ENCODE assay signal across 9 mouse cellular contexts in the genomic region with DNA sequence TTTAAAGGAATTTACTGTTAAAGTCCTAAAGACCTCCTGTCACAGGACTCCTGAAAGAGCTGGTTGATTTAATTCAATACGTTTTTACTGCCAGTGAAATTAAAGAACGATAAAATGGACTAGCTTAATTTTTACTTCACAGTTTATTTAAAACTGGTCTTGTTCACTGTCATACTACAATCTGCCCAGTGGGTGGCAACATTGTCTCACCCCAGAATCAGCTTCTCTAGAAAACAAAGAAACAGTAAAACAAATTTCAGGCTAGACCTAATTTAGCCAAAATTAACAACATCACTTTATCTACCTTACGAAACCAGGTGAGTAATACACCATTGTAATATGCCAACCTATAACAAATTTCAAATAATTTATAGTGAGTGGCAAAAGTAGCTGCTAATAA. TPM values are rescaled to one million over a fixed set of nuclear protein-coding genes. Genes with fewer than 3 reads are reported as not detected.
DNase-seq lines count a peak whose midpoint lies in the region; ATAC-seq and TF ChIP-seq lines count a peak whose summit lies in the region.
"Had no signal": no experiment of that assay in that cellular context is flagged by ENCODE, and none has a peak within 500 bp of the region (broad histone marks: within the 10 kb centered on the region; RNA-seq: fewer than 3 reads in every experiment).

No protein-coding gene starts in this region.

- DNase-seq in kidney, adult 9 months: peak; percentile 37
- DNase-seq in B cell, adult 2 months: peak; percentile 51 to 52
- peak; percentile 20 for DNase-seq in embryonic facial prominence, embryonic 10.5 days (ENCODE audit: low spot score)
- DNase-seq in natural killer cell, adult 2 months (ENCODE audit: low spot score in 2 of 2): no peak

- 13% methylated on average over 3 of the region's 3 CpGs for WGBS in kidney, embryonic 14.5 days
- WGBS in embryonic facial prominence, embryonic 10.5 days: 29% methylated on average over 3 of the region's 3 CpGs
- WGBS in neural tube, embryonic 14.5 days: 16% methylated on average over 3 of the region's 3 CpGs

- H3K9me3 ChIP-seq in kidney, embryonic 14.5 days (ENCODE audit: control insufficient read depth, low read length): peaks cover 3% of the 10 kb centered on the region; the same call in 1 of the 2 replicates
- peaks cover 1% of the 10 kb centered on the region; the same call in 1 of the 2 replicates for H3K9me3 ChIP-seq in E14TG2a.4 (ENCODE audit: low read length)
- no peaks in the 10 kb centered on the region for H3K9me3 ChIP-seq in embryonic facial prominence, embryonic 10.5 days
- no peaks in the 10 kb centered on the region for H3K9me3 ChIP-seq in neural tube, embryonic 14.5 days (ENCODE audit: control insufficient read depth, low read length)
- H3K9me3 ChIP-seq: limb, embryonic 12.5 days had no signal

- no peaks in the 10 kb centered on the region for H3K36me3 ChIP-seq in kidney, embryonic 14.5 days (ENCODE audit: control insufficient read depth, insufficient read depth, low read length)
- no peaks in the 10 kb centered on the region for H3K36me3 ChIP-seq in E14TG2a.4 (ENCODE audit: insufficient read depth, low read length)
- no peaks in the 10 kb centered on the region for H3K36me3 ChIP-seq in embryonic facial prominence, embryonic 10.5 days (replicated peaks)
- H3K36me3 ChIP-seq in neural tube, embryonic 14.5 days (ENCODE audit: control insufficient read depth, insufficient read depth, low read length): no peaks in the 10 kb centered on the region
- H3K36me3 ChIP-seq: limb, embryonic 12.5 days had no signal

- H3K27me3 ChIP-seq in kidney, embryonic 14.5 days (ENCODE audit: control insufficient read depth, insufficient read depth, low read length): no peaks in the 10 kb centered on the region
- H3K27me3 ChIP-seq in E14TG2a.4 (ENCODE audit: insufficient read depth, low read length): no peaks in the 10 kb centered on the region
- H3K27me3 ChIP-seq in embryonic facial prominence, embryonic 10.5 days (replicated peaks; ENCODE audit: low read depth, poor library complexity, severe bottlenecking): no peaks in the 10 kb centered on the region
- H3K27me3 ChIP-seq in neural tube, embryonic 14.5 days (ENCODE audit: control insufficient read depth, insufficient read depth, low read length): no peaks in the 10 kb centered on the region
- H3K27me3 ChIP-seq: limb, embryonic 12.5 days had no signal

- ATAC-seq in kidney, embryonic 14.5 days (ENCODE audit: low FRiP score, low TSS enrichment): no peak
- ATAC-seq in neural tube, embryonic 14.5 days (ENCODE audit: low read depth): 0 out of 2 replicates have a peak, but pooled peaks have one; percentile 22

- H3K4me1 ChIP-seq in kidney, embryonic 14.5 days (ENCODE audit: control insufficient read depth, insufficient read depth, low read length): no peaks in the 10 kb centered on the region
- H3K4me1 ChIP-seq in E14TG2a.4 (replicated peaks; ENCODE audit: low read depth, low read length): 0 out of 2 replicates have a peak, but pooled peaks cover 2% of the 10 kb centered on the region
- no peaks in the 10 kb centered on the region for H3K4me1 ChIP-seq in embryonic facial prominence, embryonic 10.5 days
- H3K4me1 ChIP-seq in neural tube, embryonic 14.5 days (ENCODE audit: control insufficient read depth, insufficient read depth, low read length): no peaks in the 10 kb centered on the region
- H3K4me1 ChIP-seq: limb, embryonic 12.5 days had no signal

- H3K9ac ChIP-seq in kidney, embryonic 14.5 days (ENCODE audit: low read depth, low read length): no peak overlapping the region
- no peak overlapping the region for H3K9ac ChIP-seq in neural tube, embryonic 14.5 days (replicated peaks; ENCODE audit: low read depth, low read length)
- H3K9ac ChIP-seq: limb, embryonic 12.5 days had no signal

- no peak overlapping the region for H3K27ac ChIP-seq in kidney, embryonic 14.5 days (ENCODE audit: low read depth, low read length)
- H3K27ac ChIP-seq in embryonic facial prominence, embryonic 10.5 days (replicated peaks): no peak overlapping the region
- H3K27ac ChIP-seq in neural tube, embryonic 14.5 days (ENCODE audit: low read depth, low read length): no peak overlapping the region
- H3K27ac ChIP-seq: limb, embryonic 12.5 days had no signal

- no peak overlapping the region for H3K4me3 ChIP-seq in kidney, embryonic 14.5 days (ENCODE audit: low read length)
- H3K4me3 ChIP-seq in E14TG2a.4 (replicated peaks; ENCODE audit: low read length): no peak overlapping the region
- no peak overlapping the region for H3K4me3 ChIP-seq in embryonic facial prominence, embryonic 10.5 days
- no peak overlapping the region for H3K4me3 ChIP-seq in neural tube, embryonic 14.5 days (ENCODE audit: low read depth, low read length)
- H3K4me3 ChIP-seq: erythroblast, embryonic 14.5 days; limb, embryonic 12.5 days had no signal

- TF ChIP-seq CTCF in E14TG2a.4 (conservative IDR thresholded peaks at IDR 0.05; ENCODE audit: low read length): peak; percentile 75

- no peak overlapping the region for H3K4me2 ChIP-seq in kidney, embryonic 14.5 days (replicated peaks; ENCODE audit: low read depth, low read length)
- H3K4me2 ChIP-seq in neural tube, embryonic 14.5 days (ENCODE audit: low read depth, low read length): no peak overlapping the region
- H3K4me2 ChIP-seq: limb, embryonic 12.5 days had no signal

RNA-seq across cellular contexts. Expression of a gene that starts 14.6 kb away (rescaled TPM):
- 24.0 and 36.2 TPM in 2 replicates for polyA plus RNA-seq in kidney, embryonic 14.5 days (2014; fragmentation: Nextera tagmentation; extraction: Ambion mirVana)
- 30.3 and 32.8 TPM in 2 replicates for polyA plus RNA-seq in embryonic facial prominence, embryonic 10.5 days (2016; fragmentation: Nextera tagmentation; extraction: Ambion mirVana)
- polyA plus RNA-seq in neural tube, embryonic 14.5 days (2014; fragmentation: Nextera tagmentation; extraction: Ambion mirVana): 43.5 and 44.9 TPM in 2 replicates

Comparison
In these comparisons a context has a peak if more than half of its experiments do, and no peak if none do; other contexts are left out.
1. DNase-seq: peak in kidney, adult 9 months (single experiment), B cell, adult 2 months (2 of 2) and embryonic facial prominence, embryonic 10.5 days (single experiment); none in natural killer cell, adult 2 months (0 of 2).